Mouse (Mus musculus): ENCODE data around the gene Gm13420.

- TF ChIP-seq POLR2A (IDR thresholded peaks at IDR 0.05; ENCODE audit: borderline replicate concordance, extremely low read depth, low read depth, low read length) = no peak
- no peak for TF ChIP-seq CTCF (IDR thresholded peaks at IDR 0.05; ENCODE audit: insufficient read depth, low read length)
These were observed 4.2 kb downstream of the Gm13420 start for GRCm38 (mm10) chr2:29747188-29747782.

All from lung, adult 2 months (tissue).